Mouse (Mus musculus) CH12.LX (cell line): ENCODE results near the gene Pde6d.

Source experiments
- CTCF ChIP-seq, 2 experiments: IDR thresholded peaks in 1 of 2; conservative IDR thresholded peaks in 1 of 2; 2 replicates each; pipeline ENCODE4 v1.5.1; 2011 to 2012; ENCODE audit warnings: low read depth in 2 of 2, low read length in 2 of 2, improper control_type of control experiment in 1 of 2, inconsistent platforms in 1 of 2, mild to moderate bottlenecking in 1 of 2, moderate library complexity in 1 of 2
- ZNF384 ChIP-seq: IDR thresholded peaks from 2 replicates; pipeline ENCODE4 v1.6.1; 2012; ENCODE audit warnings: low read depth, low read length, improper control_type of control experiment, inconsistent platforms

GRCm38 (mm10) chr1:86528571-86529180, 53.8 kb downstream of the Pde6d start:
- TF ChIP-seq CTCF (conservative IDR thresholded peaks at IDR 0.05 in 1 of 2, IDR thresholded peaks at IDR 0.05 in 1 of 2; ENCODE audit: low read depth in 2 of 2, low read length in 2 of 2) (peak in 1 of 2 experiments; percentile 40; a peak in 2 of 4 replicates), ZNF384 (no peak)
